Mouse (Mus musculus): Measurements from ENCODE around the gene Chrm4. TPM values are rescaled to one million over a fixed set of nuclear protein-coding genes. Genes with fewer than 3 reads are reported as not detected.

Gene Chrm4
- 0.13 and 0.59 TPM in 2 replicates for polyA plus RNA-seq (2012; ENCODE audit: low replicate concordance)

DNA sequence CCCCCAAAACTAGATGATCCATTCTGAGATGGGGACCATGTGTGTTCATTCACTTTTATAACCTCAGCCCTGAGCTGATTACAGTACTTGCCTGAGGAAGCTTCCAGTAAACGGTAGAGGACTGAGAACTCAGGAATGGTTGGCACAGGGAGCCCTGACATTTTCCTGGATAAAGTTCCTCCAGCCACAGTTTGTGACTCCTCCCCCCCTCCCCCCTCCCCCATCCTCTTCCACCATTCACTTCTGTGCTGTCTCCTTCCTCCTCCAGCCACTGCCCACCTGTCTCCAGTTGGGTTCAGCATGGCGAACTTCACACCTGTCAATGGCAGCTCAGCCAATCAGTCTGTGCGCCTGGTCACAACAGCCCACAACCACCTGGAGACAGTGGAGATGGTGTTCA lies at the start of gene Chrm4:
Chrm4 (plus strand) TSS at position 301 of the 400 bp plus-strand sequence.

DNA sequence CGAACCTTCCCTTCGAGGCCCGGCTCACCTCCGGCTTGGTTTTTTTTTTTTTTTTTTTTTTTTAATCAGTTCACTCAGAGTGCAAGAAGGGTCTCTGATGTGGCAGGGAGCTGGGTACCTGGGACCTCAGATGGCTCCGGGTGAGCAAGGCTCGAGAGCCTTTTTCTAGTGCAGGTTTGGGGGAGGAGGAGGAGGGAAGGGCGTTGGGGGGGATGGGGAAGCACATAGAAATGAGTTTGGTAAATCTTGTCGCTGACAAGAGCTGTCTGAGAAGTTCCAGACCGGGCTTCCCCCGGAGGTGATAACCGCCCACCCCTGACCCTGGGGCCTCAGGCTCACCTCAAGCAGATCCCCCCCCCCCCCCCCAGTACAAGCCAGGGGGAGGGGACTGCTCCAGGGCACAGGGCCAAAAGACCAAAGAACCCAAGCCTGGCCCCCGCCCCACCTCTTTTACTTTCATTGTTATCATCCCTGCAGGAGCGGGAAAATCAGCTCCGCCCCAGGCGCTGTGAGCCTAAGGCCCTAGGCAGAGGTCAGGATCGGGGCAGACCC lies 5.2 kb downstream of the Chrm4 start, which contains the start of gene Mdk:
Mdk (minus strand) TSS at position 138 of the 552 bp plus-strand sequence.

DNA sequence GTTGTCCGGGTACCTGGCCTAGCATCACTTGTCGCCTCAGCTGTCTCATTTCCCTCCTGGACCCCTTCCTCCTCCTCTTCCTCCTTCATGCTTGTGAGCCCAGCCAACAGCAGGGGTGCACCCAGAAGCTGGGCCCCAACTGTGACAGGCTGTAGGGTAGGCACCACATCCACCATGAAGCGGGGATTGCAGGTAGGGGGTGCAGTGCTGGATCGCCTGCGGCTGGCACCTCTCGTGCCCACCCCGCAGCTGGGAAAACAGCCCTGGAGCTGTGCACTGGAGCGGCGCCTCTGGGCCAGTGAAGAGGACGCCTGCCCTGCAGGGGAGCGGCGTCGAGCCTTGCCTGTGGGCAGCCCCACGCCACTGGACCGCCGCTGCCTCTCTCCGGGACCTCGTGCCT lies 18.4 kb downstream of the Chrm4 start, which contains the start of gene Gm9821:
Gm9821 (plus strand) TSS at position 221 of the 400 bp plus-strand sequence.

DNA sequence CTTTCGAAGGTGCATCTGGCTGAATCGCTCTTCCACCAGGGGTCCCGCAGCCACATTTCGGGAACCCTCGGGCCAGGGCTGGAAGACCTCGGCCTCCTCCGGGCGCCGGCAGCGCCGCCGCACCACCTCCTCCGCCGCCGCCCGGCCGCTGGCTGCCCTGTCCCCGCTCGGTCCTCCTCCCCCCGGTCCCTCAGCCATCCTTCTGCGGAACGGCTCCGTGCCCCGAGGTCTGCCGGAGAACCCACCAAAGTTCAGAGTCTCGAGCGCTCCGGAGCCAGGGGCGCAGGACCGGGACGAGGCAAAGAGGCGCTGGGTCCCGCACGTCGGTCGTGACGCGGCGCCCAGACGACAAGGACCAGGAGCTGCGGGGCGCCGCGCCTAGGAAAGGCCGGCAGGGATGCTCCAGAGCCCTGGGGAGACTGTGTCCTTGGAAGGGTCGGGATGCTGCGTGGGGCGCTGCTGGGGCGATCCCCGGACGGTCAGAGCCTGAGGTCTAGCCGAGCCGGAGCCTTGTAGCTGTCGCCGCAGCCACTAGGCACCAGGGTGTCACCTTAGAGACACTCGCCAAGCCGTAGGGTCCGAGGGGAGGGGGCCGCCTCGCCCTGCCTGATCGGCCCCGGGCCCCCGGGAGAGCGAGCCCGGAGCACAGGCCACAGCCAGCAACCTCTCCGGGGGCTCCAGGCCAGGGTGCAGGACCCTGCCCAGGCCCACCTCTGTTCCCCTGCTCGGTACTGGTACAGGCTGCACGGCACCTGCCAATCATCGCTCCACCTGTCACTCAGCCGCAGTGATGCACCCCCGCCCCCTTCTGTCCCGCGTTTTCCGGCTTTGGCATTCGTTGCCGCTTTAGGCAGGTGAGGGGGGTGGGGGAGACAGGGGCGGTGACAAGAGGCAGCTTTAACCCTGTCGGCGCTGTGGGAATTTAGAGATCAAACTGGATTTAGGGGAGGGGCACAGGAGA lies 48.8 kb downstream of the Chrm4 start, which contains the start of gene Dgkz:
Dgkz (minus strand) TSS at position 284 of the 961 bp plus-strand sequence.

Other genes with a start within 250 kb of the Chrm4 start
- gene Atg13, start 216.7 kb upstream of the Chrm4 start, polyA plus RNA-seq (2012; ENCODE audit: low replicate concordance), result 34.7 and 41.6 TPM in 2 replicates
- gene Harbi1, start 216.4 kb upstream of the Chrm4 start, polyA plus RNA-seq (2012; ENCODE audit: low replicate concordance), result 1.2 and 2.2 TPM in 2 replicates
- gene Ambra1, start 197.1 kb upstream of the Chrm4 start, polyA plus RNA-seq (2012; ENCODE audit: low replicate concordance), result 35.8 and 49.0 TPM in 2 replicates
- gene Mdk, start 5.0 kb downstream of the Chrm4 start, polyA plus RNA-seq (2012; ENCODE audit: low replicate concordance), result 8.2 and 9.8 TPM in 2 replicates
- gene Gm9821, start 18.5 kb downstream of the Chrm4 start, polyA plus RNA-seq (2012; ENCODE audit: low replicate concordance), result not detected in 2 replicates
- gene Dgkz, start 48.6 kb downstream of the Chrm4 start, polyA plus RNA-seq (2012; ENCODE audit: low replicate concordance), result 253 and 376 TPM in 2 replicates
- 1.6 and 2.9 TPM in 2 replicates for gene Creb3l1, start 97.3 kb downstream of the Chrm4 start, polyA plus RNA-seq (2012; ENCODE audit: low replicate concordance)
- gene Phf21a, start 165.9 kb downstream of the Chrm4 start, polyA plus RNA-seq (2012; ENCODE audit: low replicate concordance), result 28.3 and 73.6 TPM in 2 replicates

All from hematopoietic multipotent progenitor cell, adult 10-12 weeks (in vitro differentiated cells).